Mouse (Mus musculus): ENCODE measurements around the gene Sucla2. TPM values are rescaled to one million over a fixed set of nuclear protein-coding genes. Genes with fewer than 3 reads are reported as not detected.
"Not testable (repeated sequence)": the region's sequence is repeated elsewhere in the genome, so short reads cannot be mapped to it uniquely, and the experiment has no call there.

Sucla2 gene
- total RNA-seq, 2 experiments from 2014 or later: 151 to 152 TPM

GRCm38 (mm10) chr14:73535641-73536040 lies 10.5 kb downstream of the Sucla2 start:
- TF ChIP-seq CTCF (conservative IDR thresholded peaks at IDR 0.05): no peak
- H3K27ac ChIP-seq: no peak overlapping the region
- no peak for DNase-seq (ENCODE audit: low spot score in 2 of 2)
- H3K4me3 ChIP-seq: no peak overlapping the region

GRCm38 (mm10) chr14:73543781-73544180 lies 18.7 kb downstream of the Sucla2 start:
- TF ChIP-seq CTCF (conservative IDR thresholded peaks at IDR 0.05): no peak
- no peak overlapping the region for H3K4me3 ChIP-seq
- DNase-seq (ENCODE audit: low spot score in 2 of 2): no peak
- H3K27ac ChIP-seq: no peak overlapping the region

GRCm38 (mm10) chr14:73547034-73547433 lies 21.9 kb downstream of the Sucla2 start:
- no peak overlapping the region for H3K27ac ChIP-seq
- no peak for TF ChIP-seq CTCF (conservative IDR thresholded peaks at IDR 0.05)
- no peak for DNase-seq (ENCODE audit: low spot score in 2 of 2)

GRCm38 (mm10) chr14:73548051-73548450 lies 22.9 kb downstream of the Sucla2 start, which contains the start of gene Nudt15:
Gene Nudt15, minus strand, starts transcription at chr14:73548242.
- no peak for DNase-seq (ENCODE audit: low spot score in 2 of 2)
- no peak within 1 kb of the TSS for H3K27ac ChIP-seq
- H3K4me3 ChIP-seq: no peak within 1 kb of the TSS
- TF ChIP-seq CTCF (conservative IDR thresholded peaks at IDR 0.05): no peak

More at GRCm38 (mm10) chr14:73547034-73547433, 21.9 kb downstream of the Sucla2 start:
- H3K4me3 ChIP-seq: no peak overlapping the region

- DNase-seq (ENCODE audit: low spot score in 2 of 2): no peak
- Histone ChIP-seq H3K27ac (peak overlapping the region; percentile 40), H3K4me3 (no peak overlapping the region)
- TF ChIP-seq CTCF (conservative IDR thresholded peaks at IDR 0.05): no peak
Observed at GRCm38 (mm10) chr14:73550291-73550690, 25.2 kb downstream of the Sucla2 start.

GRCm38 (mm10) chr14:73550732-73551131 lies 25.6 kb downstream of the Sucla2 start:
- Histone ChIP-seq H3K27ac (peak overlapping the region; percentile 40), H3K4me3 (no peak overlapping the region)
- TF ChIP-seq CTCF (conservative IDR thresholded peaks at IDR 0.05): no peak
- DNase-seq (ENCODE audit: low spot score in 2 of 2): peak in 1 of 2 experiments; percentile 16

GRCm38 (mm10) chr14:73551164-73551563 lies 26.0 kb downstream of the Sucla2 start:
- Histone ChIP-seq H3K4me3 (no peak overlapping the region), H3K27ac (peak overlapping the region; percentile 40)
- DNase-seq (ENCODE audit: low spot score in 2 of 2): no peak
- no peak for TF ChIP-seq CTCF (conservative IDR thresholded peaks at IDR 0.05)

GRCm38 (mm10) chr14:73552341-73553121 lies 27.4 kb downstream of the Sucla2 start:
- H3K27ac ChIP-seq: peak overlapping the region; percentile 84
- H3K4me3 ChIP-seq: peak overlapping the region; percentile 75
- DNase-seq (ENCODE audit: low spot score in 2 of 2): peak; percentile 93 to 94
- peak; percentile 35; the same call in 1 of the 2 replicates for TF ChIP-seq CTCF (conservative IDR thresholded peaks at IDR 0.05)

GRCm38 (mm10) chr14:73553122-73553696 lies 28.1 kb downstream of the Sucla2 start:
- no peak for TF ChIP-seq CTCF (conservative IDR thresholded peaks at IDR 0.05)
- Histone ChIP-seq H3K4me3 (peak overlapping the region; percentile 75), H3K27ac (peak overlapping the region; percentile 84)
- no peak for DNase-seq (ENCODE audit: low spot score in 2 of 2)

GRCm38 (mm10) chr14:73569831-73570230 lies 44.7 kb downstream of the Sucla2 start:
- 0 out of 2 replicates have a peak overlapping the region, but pooled peaks have one; percentile 10 for H3K27ac ChIP-seq
- not testable (repeated sequence) for H3K4me3 ChIP-seq
- peak; percentile 67 for TF ChIP-seq CTCF (conservative IDR thresholded peaks at IDR 0.05)
- peak in 1 of 2 experiments; percentile 20 for DNase-seq (ENCODE audit: low spot score in 2 of 2)

- no peak for TF ChIP-seq CTCF (conservative IDR thresholded peaks at IDR 0.05)
- H3K27ac ChIP-seq: no peak overlapping the region
Observed at GRCm38 (mm10) chr14:73571143-73571542, 46.0 kb downstream of the Sucla2 start.

GRCm38 (mm10) chr14:73574053-73574452 lies 48.9 kb downstream of the Sucla2 start:
- DNase-seq (ENCODE audit: low spot score in 2 of 2): no peak
- no peak for TF ChIP-seq CTCF (conservative IDR thresholded peaks at IDR 0.05)
- H3K4me3 ChIP-seq: no peak overlapping the region
- no peak overlapping the region for H3K27ac ChIP-seq

More at GRCm38 (mm10) chr14:73571143-73571542, 46.0 kb downstream of the Sucla2 start:
- DNase-seq (ENCODE audit: low spot score in 2 of 2): no peak
- H3K4me3 ChIP-seq: no peak overlapping the region

- no peak for DNase-seq (ENCODE audit: low spot score in 2 of 2)
- no peak overlapping the region for H3K27ac ChIP-seq
- no peak overlapping the region for H3K4me3 ChIP-seq
- TF ChIP-seq CTCF (conservative IDR thresholded peaks at IDR 0.05): no peak
Observed at GRCm38 (mm10) chr14:73576336-73576735, 51.2 kb downstream of the Sucla2 start.
